Mouse (Mus musculus) MEL (cell line): ENCODE results near the gene Sstr3.

Experiments used
- CHD2 ChIP-seq: IDR thresholded peaks from 2 replicates; pipeline ENCODE4 v1.6.1; 2011; ENCODE audit warnings: low read length, improper control_type of control experiment
- CTCF ChIP-seq, 3 experiments: IDR thresholded peaks in 2 of 3; conservative IDR thresholded peaks in 1 of 3; 2 replicates each; pipeline ENCODE4 v1.5.1; 2011 to 2012; ENCODE audit warnings: low read length in 3 of 3, low read depth in 2 of 3, mild to moderate bottlenecking in 2 of 3, improper control_type of control experiment in 1 of 3, inconsistent platforms in 1 of 3, mixed read lengths in 1 of 3, moderate library complexity in 1 of 3; ENCODE audit not compliant: control insufficient read depth in 1 of 3, insufficient read depth in 1 of 3, poor library complexity in 1 of 3, severe bottlenecking in 1 of 3
- EP300 ChIP-seq, 2 experiments: IDR thresholded peaks; 2 replicates each; pipeline ENCODE4 v1.6.1; 2011; ENCODE audit warnings: improper control_type of control experiment in 2 of 2, low read length in 2 of 2, low read depth in 1 of 2, mild to moderate bottlenecking in 1 of 2
- GATA1 ChIP-seq: IDR thresholded peaks from 2 replicates; pipeline ENCODE4 v1.6.1; 2011; ENCODE audit warnings: low read depth, low read length, improper control_type of control experiment
- HCFC1 ChIP-seq: IDR thresholded peaks from 2 replicates; pipeline ENCODE4 v1.6.1; 2012; ENCODE audit warnings: low read depth, mild to moderate bottlenecking, inconsistent platforms, low read length, improper control_type of control experiment, moderate library complexity
- MAFK ChIP-seq: IDR thresholded peaks from 2 replicates; pipeline ENCODE4 v1.6.1; 2011; ENCODE audit warnings: low read depth, mild to moderate bottlenecking, low read length, improper control_type of control experiment, borderline replicate concordance
- RAD21 ChIP-seq: IDR thresholded peaks from 2 replicates; pipeline ENCODE4 v1.6.1; 2011; ENCODE audit warnings: mild to moderate bottlenecking, low read depth, low read length, improper control_type of control experiment

- no peak for TF ChIP-seq GATA1
- no peak for TF ChIP-seq CHD2
- no peak for TF ChIP-seq EP300 (IDR thresholded peaks at IDR 0.05; ENCODE audit: low read depth in 1 of 2, low read length in 2 of 2)
- TF ChIP-seq RAD21: no peak
- TF ChIP-seq MAFK: no peak
- no peak for TF ChIP-seq HCFC1
- TF ChIP-seq CTCF (IDR thresholded peaks at IDR 0.05 in 2 of 3, conservative IDR thresholded peaks at IDR 0.05 in 1 of 3; ENCODE audit: control insufficient read depth in 1 of 3, insufficient read depth in 1 of 3, low read depth in 2 of 3, low read length in 3 of 3, poor library complexity in 1 of 3, severe bottlenecking in 1 of 3): no peak
Observed at GRCm38 (mm10) chr15:78524163-78524562, 20.3 kb downstream of the Sstr3 start.
